Mouse (Mus musculus) kidney, adult 8-10 months (tissue): ENCODE data around the gene Olfr800.

ENCODE experiments used
- DNase-seq, 2 experiments: peaks; one replicate each; pipeline ENCODE4 v3.0.0; 2022

Olfr800 gene

DNA sequence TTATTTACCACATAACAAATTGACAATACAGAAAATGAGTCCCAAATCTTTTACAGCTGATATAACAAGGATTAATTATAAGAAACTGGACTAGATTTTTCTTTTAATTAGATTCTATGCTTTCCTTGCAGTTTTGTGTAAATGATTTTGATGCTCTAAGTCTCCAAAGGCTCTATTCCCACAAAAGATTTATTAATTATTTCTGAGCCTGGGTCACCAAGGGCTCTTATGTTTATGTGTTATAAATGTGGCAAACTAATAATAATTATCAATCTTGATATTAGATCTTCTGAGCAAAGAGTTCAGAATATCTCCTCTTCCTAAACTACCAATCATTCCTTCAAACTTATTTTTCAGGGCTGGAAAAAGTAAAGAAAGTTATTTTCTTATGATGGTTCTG, at the start of gene Olfr800:
Olfr800 (plus strand) TSS at position 301 of the 400 bp plus-strand sequence.
- DNase-seq, result no peak

DNA sequence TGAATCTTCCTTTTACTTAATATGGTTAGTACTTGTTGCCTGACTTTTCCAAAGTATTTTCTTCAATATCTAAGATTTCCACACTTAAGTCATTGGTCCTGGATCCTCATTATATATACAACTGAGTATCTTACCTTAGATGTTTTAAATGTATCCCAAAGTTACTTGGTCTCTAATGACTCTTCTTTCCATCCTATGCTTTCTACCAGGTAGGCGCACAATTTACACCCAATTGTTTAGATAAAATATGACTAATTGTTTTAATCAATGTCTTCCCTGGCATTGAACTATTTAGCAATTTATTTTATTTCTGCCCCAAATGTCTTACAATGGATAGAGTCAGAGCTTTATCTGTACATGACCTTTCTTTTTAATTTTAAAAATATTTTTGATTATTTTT, 45.0 kb upstream of the Olfr800 start, which contains the start of gene Olfr796:
Olfr796 (minus strand) TSS at position 101 of the 400 bp plus-strand sequence.
- DNase-seq, result no peak

DNA sequence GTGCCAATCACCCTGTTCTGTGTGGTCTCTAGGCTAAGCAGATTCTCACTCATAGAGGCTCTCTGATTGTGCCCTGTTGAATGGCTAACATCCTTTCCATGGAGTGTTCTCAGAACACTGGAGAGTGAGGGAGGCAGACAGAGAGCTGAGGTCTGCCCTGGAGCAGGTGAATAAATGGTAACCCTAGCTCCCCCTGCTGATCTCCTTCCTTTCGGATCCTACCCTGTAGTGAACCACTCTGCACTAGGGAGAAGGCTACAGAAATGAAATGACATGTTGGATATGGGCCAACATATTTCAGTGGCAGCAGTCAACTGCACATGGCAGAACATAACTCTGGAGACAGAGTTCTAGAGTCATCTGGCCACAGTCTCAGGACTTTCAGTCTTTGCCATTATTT, 35.8 kb upstream of the Olfr800 start:
- DNase-seq, result no peak

DNA sequence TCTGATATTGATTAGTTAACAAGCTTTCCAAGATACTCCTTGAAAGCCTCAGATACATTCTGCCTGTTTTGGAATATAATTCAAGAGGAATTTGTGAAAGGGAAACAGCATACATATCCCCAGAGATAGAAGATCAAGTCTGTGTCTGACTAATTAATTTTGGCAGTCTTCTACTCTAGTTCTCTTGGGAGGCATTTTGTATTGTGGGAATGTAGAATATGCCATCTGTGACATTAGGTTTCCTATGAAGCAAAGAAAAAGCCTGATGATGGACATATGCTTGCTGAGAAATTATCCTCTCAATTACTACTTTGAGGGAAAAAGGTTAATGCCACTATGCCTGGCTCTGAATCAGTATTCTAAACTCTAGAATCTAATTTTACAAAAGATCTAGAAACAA, 34.2 kb upstream of the Olfr800 start:
- no peak for DNase-seq

DNA sequence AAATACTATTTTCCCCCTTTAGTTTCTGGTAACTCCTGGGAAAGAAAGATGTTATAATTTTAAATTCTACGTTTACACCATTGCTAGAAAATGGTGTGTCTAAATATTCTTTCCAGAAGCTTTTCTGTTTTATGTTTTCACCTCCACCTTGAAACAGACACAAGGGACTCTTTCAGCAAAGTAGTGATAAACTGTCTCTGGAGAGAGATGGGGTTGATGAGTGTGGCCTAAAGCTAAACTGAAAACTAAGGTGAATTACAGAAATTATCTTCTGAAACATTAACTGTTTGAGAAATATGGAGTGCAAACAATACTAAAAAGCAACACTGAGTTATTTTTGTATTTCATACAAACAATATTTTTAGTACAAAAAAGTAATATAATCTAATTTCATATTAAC, 29.7 kb upstream of the Olfr800 start, which contains the start of gene Olfr798:
Olfr798 (minus strand) TSS at position 101 of the 400 bp plus-strand sequence.
- no peak for DNase-seq

DNA sequence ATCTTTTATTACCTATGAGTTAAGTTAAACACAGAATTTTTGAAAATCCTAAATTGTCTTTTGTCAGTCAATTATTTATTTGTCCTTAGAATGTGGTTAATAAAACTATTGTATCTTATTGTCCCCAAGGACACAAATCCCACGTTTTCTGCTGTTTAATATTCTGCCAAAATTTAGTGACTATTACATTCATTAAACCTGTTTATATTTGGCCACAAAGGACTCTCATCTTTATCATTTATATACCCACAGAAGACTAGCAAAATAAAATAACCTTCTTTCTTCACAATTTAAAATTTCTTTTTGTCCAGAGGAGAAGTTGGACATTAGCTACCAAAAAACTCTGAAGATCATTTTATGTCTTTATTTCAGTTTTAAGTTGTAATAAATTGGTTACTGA, 20.3 kb upstream of the Olfr800 start, which contains the start of gene Olfr799:
Olfr799 (plus strand) TSS at position 301 of the 400 bp plus-strand sequence.
- no peak for DNase-seq

DNA sequence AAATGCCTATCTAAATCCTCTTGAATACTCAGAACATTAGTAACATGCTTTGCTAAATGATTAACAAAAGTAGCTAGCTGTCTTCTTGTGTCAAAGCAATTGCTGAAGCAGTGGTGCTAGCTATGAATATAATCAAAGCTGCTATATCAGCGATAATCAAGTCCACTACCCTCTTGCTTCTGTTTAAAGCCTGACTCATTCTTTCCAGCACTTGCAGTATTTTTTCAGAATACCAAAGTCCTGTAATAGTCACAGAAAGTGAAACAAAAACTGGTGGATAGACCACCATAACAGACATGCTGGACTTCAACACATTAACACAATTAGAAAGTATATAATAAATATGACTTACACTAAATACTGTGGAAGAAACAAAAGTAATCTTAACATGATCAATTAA, 5.7 kb upstream of the Olfr800 start:
- no peak for DNase-seq

DNA sequence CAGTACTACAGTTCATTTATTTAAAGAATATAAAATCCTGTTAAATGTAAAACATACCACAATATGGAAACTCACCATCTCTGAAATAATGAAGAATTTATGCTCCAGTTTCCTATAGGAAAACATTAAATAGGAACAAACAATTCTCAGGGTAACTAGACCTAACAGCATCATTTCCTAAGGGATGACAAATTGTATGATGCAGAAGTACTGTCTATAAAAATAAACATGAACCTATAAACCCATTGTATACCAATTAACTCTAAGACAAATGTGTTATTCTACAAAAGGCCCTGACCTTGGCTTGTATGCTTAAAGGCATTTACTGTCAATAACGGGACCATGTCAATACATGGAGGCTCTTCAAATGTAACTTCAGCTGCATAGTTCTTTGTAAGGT, 16.3 kb downstream of the Olfr800 start, which contains the start of gene Olfr801:
Olfr801 (minus strand) TSS at position 101 of the 400 bp plus-strand sequence.
- no peak for DNase-seq

DNA sequence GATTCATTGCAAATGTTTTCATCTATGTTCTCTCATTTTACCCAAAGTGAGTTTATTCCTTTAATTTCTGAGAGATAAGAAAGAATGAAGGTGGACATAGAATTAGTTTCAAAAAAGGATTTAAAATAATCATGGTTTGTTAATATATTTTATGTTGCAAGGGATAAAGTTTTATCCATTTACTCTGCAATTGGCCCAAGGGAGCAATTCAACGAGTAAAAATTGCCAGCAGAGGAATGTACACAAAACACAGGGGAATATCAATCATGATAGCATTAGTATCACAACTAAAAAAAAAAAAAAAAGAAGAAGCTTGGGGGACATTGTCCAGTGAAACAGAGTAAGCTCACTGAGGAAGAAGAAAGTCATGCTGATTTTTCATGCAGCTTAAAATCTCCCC, 30.6 kb downstream of the Olfr800 start, which contains the start of gene Olfr802:
Olfr802 (minus strand) TSS at position 101 of the 400 bp plus-strand sequence.
- DNase-seq, result no peak

DNA sequence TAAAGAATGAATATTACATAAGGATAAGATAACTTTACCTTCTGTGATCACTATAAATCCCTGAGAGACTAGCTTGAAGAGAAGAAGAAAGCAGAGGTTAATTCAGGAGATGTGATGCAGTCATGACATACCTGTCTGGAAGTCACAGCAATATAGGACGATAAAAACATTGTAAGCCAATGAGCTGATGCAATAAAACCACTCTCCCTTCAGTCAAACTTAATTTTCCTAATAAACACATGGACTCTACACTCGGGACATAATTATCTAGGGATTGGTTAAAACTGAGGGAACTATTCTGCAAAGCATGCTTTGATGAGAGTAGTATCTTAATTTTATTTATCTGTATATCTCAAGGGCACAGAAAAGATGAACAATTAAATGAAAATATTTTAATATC, 36.7 kb downstream of the Olfr800 start, which contains the start of gene Olfr803:
Olfr803 (minus strand) TSS at position 101 of the 400 bp plus-strand sequence.
- DNase-seq, result no peak

DNA sequence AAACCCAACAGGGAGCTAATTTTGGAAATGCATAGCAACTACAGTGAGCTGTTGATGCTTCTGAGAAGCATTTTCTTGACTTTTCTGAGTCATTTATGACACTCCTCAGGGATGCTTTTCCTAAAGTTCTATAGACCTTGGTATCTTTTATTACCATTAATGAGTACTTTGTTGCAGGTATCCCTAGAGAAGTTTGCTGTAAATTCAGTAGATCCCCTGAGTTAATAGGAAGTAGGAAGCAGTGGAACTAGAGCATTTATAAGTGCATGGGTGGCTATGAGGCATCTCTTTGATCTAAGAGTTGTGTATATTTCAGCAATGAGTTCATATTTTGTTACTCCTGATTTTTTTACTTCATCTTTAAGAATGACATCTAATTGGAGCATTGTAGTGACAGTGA, 45.4 kb downstream of the Olfr800 start, which contains the start of gene Olfr804:
Olfr804 (plus strand) TSS at position 301 of the 400 bp plus-strand sequence.
- no peak for DNase-seq
